ENCODE assay signal across 21 mouse cellular contexts in genomic region chr3:79900502-79900901, GRCm38 (mm10). TPM values are rescaled to one million over a fixed set of nuclear protein-coding genes. Genes with fewer than 3 reads are reported as not detected.
"Had no signal": no experiment of that assay in that cellular context is flagged by ENCODE, and none has a peak within 500 bp of the region (broad histone marks: within the 10 kb centered on the region; RNA-seq: fewer than 3 reads in every experiment).

No protein-coding gene starts in this region.

- H3K4me1 ChIP-seq: limb, embryonic 10.5 days; limb, embryonic 13.5 days; midbrain, embryonic 15.5 days had no signal

- H3K27ac ChIP-seq: layer of hippocampus, adult 2 months; limb, embryonic 10.5 days; limb, embryonic 13.5 days; liver, embryonic 14.5 days; midbrain, embryonic 15.5 days; neural tube, embryonic 12.5 days; neural tube, embryonic 15.5 days; stomach, postnatal 0 days had no signal

- H3K27me3 ChIP-seq: limb, embryonic 13.5 days; midbrain, embryonic 15.5 days; neural tube, embryonic 12.5 days; neural tube, embryonic 15.5 days had no signal

- ATAC-seq: liver, postnatal 0 days; midbrain, embryonic 15.5 days had no signal

- H3K36me3 ChIP-seq: limb, embryonic 13.5 days; midbrain, embryonic 15.5 days; neural tube, embryonic 12.5 days; neural tube, embryonic 15.5 days had no signal

- H3K4me3 ChIP-seq: layer of hippocampus, adult 2 months; limb, embryonic 10.5 days; limb, embryonic 13.5 days; midbrain, embryonic 15.5 days; neural tube, embryonic 12.5 days; neural tube, embryonic 15.5 days had no signal

- DNase-seq: kidney, adult 11 months; kidney, adult 9 months; kidney, postnatal 14 days; layer of hippocampus, adult 9-11 months; liver; liver, postnatal 0 days; lung, embryonic 14.5 days; right cerebral cortex, adult 18-20 months; right cerebral cortex, postnatal 14 days; right cerebral cortex, postnatal 4 days; thymus, adult 18-20 months; thymus, postnatal 36 days had no signal

RNA-seq across cellular contexts. Expression of gene Tmem144, which starts 47.9 kb away (rescaled TPM):
- total RNA-seq: megakaryocyte-erythroid progenitor cell, adult 5-6 weeks had no signal
